Mouse (Mus musculus) cerebral cortex, adult 2 months (tissue): ENCODE data around the gene Pdik1l.

Source experiments
- WGBS: fragments of 180-500 bp; shearing (Covaris S2); methylation state at CpG from one replicate; pipeline ENCODE4 v1.1.7; 2018; 5-methylcytosine and 5-hydroxymethylcytosine counted together

Gene Pdik1l

GRCm38 (mm10) chr4:134257198-134258009 is 30.3 kb downstream of the Pdik1l start:
- WGBS: 46% methylated on average over 11 of the region's 11 CpGs

- 51% methylated on average over 19 of the region's 19 CpGs for WGBS
Measured at GRCm38 (mm10) chr4:134256407-134257197, 31.1 kb downstream of the Pdik1l start.

DNA sequence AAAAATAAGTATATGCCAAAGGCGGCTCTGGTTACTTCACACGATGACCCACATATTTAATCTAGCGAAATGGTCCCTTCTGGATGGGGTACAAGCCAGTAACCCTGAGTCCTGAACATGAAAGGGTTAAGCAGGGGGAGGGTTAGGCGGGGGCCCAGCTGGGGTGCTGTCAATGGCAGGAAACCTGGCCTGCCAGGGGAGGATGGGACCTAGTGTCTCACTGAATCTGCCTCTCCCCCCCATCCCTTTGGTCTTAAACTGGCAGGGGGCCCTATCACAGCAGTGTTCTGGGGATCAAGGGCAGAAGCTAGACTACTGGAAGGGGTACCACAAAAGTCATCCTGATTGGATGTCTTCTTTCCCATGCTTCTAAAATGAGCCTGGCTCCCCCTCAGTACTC is 31.8 kb downstream of the Pdik1l start:
- WGBS: 52% methylated on average over 4 of the region's 4 CpGs

- WGBS: 67% methylated on average over 3 of the region's 3 CpGs
Measured at GRCm38 (mm10) chr4:134254835-134255234, 32.9 kb downstream of the Pdik1l start.

- WGBS: 15% methylated on average over 13 of the region's 13 CpGs
Measured at GRCm38 (mm10) chr4:134253722-134254324, 33.9 kb downstream of the Pdik1l start, which contains the start of gene Grrp1. Gene Grrp1, minus strand, starts transcription at chr4:134254106.

DNA sequence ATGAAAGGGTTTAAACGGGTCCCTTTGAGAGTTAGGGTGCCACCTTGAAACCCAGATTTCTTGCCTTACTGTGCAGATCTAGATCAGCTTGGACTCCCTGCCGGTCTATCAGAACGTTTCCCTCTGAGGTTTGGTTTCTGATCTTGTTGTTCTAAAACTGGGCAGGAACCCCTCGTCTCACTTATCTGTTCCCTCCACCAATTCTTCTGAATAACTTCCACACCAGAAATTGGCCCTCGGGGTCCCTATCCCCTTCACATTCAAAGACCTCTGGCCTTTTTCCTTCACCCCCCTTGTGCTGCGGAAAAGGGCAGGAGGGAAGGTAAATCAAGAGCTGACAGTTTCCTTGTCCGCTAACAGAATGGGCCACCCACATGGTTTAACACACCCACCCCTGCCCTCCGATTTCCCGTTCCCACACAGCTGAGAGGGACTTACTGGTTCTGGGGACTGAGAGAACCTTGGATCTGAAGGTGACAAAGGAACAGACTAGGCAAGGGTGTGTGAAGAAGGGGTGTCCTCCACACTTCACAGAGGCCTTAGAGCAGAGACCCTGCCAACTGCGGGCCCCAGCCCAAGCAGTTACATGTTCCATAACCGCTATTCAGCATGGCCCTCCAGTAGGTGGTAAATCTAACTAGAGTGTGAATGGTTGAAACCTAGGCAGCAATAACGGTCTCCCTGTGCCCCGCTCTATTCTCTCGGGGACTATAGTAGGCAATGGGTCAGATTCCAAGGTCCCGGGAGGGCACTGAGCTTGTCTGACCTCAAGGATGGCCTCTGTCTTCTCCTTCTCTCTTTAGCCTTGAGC is 34.6 kb downstream of the Pdik1l start:
- WGBS: 48% methylated on average over 15 of the region's 15 CpGs

DNA sequence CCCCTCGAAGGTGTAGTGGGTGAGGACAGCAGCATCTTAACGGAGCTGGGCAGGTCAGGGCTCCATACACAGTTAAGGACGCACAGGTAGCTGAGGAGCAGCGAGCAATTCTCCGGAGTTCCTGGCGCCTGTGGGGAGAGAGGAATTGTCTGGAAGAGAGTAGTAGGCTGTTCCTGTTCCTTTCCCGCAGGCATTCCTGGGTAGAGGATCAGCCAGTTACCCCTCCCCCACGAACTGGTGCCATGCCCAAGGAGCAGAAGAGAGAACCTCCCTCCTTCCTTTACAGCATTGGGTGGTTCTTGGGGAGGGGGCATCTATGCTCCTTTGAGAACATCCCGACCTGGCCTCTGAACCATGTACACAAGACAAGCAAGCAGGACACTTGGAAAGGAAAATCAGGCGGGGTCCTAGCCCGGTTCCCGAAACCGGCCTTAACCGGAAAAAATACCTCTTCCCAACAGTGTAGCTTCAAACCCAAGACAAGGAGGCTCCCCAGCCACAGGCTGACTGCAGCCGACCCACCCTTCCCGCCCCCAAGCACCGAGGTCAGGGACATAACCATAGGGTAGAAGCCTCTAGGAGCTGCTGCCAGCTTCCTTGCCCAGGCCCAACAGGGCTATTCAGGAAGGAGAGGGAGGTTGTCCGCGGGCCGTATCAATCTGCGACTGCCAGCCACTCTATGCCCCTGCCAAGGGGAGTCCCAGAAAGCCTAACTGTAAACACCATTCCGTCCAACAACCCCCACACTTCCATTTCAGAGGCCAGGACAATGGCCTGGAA is 35.4 kb downstream of the Pdik1l start:
- 27% methylated on average over 22 of the region's 22 CpGs for WGBS

GRCm38 (mm10) chr4:134251241-134252130 is 36.2 kb downstream of the Pdik1l start:
- 2% methylated on average over 91 of the region's 91 CpGs for WGBS

DNA sequence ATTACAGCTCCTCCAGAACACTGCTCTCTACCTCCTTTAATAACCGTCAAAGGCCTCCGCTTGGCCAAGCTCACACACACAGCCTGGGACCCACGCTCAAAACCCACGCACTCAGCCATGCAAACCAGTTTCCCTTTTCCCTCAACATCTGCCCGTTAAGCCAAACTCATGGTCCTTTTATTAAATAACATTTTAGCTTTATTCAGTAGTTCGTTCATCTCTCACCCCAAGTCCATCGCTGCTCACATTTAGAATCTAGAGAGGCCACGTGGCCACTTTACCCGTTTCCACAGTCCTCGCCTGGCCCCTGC is 36.8 kb downstream of the Pdik1l start:
- 3% methylated on average over 10 of the region's 10 CpGs for WGBS

GRCm38 (mm10) chr4:134250116-134250929 is 37.4 kb downstream of the Pdik1l start:
- WGBS: 7% methylated on average over 27 of the region's 27 CpGs

DNA sequence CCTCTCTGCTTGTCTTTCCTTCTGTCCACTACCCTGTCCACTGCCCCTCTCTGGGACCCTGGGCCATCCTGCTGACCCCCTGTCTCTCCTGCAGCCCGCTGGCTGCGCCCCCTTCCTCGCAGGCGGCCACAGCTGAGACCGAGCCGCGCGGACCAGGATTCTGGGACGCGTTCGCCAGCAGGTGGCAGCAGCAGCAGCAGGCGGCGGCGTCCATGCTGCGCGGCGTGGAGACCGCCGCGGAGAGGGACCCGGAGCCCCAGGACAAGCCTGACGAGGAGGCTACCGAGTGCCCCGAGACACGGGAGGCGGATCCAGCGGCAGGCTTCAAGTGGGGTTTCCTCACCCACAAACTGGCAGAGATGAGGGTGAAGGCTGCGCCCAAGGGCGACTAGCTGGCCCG is 38.0 kb downstream of the Pdik1l start:
- 2% methylated on average over 30 of the region's 30 CpGs for WGBS

DNA sequence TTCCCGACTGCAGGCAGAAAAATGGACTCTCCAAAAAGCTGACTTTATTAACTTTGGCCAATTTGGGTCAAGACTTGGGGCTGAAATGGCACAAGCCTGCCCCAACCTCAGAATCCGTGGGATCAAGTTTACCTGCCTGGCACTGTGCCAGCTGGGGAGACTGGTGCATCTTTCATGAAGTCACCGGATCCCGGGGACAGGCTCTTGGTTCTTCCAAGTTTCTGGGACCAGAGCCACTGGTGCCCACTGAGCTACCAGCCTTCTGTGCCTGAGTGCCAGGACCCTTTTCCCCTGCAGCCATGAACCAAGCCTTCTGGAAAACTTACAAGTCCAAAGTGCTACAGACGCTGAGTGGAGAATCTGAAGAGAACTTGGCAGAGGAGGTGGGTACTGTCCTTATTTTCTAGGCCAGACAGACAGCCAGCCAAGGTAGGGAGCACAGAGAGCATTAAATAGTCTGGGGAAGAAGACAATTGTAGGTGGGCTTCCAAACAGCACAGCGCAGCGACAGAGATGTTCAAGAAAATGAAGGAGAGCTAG is 40.9 kb downstream of the Pdik1l start, which contains the start of gene Gm30191:
Gene Gm30191 (plus strand): TSS at position 217 of the 540 bp plus-strand sequence.
- WGBS: 65% methylated on average over 7 of the region's 7 CpGs

DNA sequence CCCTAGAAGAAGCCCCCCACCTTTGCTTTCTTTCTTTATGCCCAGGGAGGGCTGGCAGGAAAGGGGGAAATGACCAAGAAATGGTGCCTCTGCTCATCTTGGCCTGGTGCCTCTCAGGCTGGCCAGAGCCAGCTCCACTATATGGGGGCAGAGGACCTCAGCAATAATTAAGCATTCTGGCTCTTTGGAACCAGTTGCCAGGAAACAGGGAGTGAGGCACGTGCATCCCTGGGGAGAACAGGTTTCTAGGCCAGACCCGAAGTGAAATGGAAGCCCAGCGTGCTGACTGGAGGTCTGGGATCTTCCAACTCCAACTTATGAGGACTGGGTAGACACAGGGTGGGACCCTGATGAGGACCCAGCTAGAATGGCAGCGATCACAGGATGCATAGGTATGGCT is 41.4 kb downstream of the Pdik1l start:
- 49% methylated on average over 4 of the region's 4 CpGs for WGBS

- under 1% methylated on average over 60 of the region's 60 CpGs for WGBS
Measured at GRCm38 (mm10) chr4:134245148-134245843, 42.4 kb downstream of the Pdik1l start, which contains the start of gene Zfp593. Gene Zfp593, minus strand, starts transcription at chr4:134245592.

GRCm38 (mm10) chr4:134243516-134244250 is 44.0 kb downstream of the Pdik1l start, which contains the start of gene E130218I03Rik:
Gene E130218I03Rik, plus strand, starts transcription at chr4:134243662.
- WGBS: 96% methylated on average over 17 of the region's 17 CpGs

- WGBS: 9% methylated on average over 10 of the region's 10 CpGs
Measured at GRCm38 (mm10) chr4:134238686-134239085, 49.0 kb downstream of the Pdik1l start.

GRCm38 (mm10) chr4:134238279-134238651 is 49.4 kb downstream of the Pdik1l start, which contains the start of gene Cnksr1:
Gene Cnksr1, minus strand, starts transcription at chr4:134238399.
- WGBS: 4% methylated on average over 18 of the region's 18 CpGs
